Mouse (Mus musculus): Measurements from ENCODE around the gene Htra2. TPM values are rescaled to one million over a fixed set of nuclear protein-coding genes. Genes with fewer than 3 reads are reported as not detected.

The Htra2 gene
- 10 to 100 TPM; 41.6 to 88.1 TPM for polyA plus RNA-seq (2012; fragmentation: generic; extraction: Trizol)

GRCm38 (mm10) chr6:83054871-83055431 is at the start of gene Htra2:
Gene Htra2 (minus strand): TSS chr6:83055273.

GRCm38 (mm10) chr6:83101316-83101687 is 46.2 kb upstream of the Htra2 start, which contains the start of the genes Ccdc142 and Gm42688:
Gene Ccdc142 (plus strand): TSS chr6:83101601.
Gene Gm42688 (plus strand): TSS chr6:83101617.

GRCm38 (mm10) chr6:83086121-83087035 is 31.3 kb upstream of the Htra2 start, which contains the start of gene Lbx2:
Gene Lbx2 (plus strand): TSS chr6:83086367.

GRCm38 (mm10) chr6:83077630-83078323 is 22.7 kb upstream of the Htra2 start, which contains the start of gene Pcgf1:
Gene Pcgf1 (plus strand): TSS chr6:83077869.

GRCm38 (mm10) chr6:83070247-83070310 is 15.0 kb upstream of the Htra2 start, which contains the start of gene Tlx2:
Gene Tlx2 (minus strand): TSS chr6:83070293.

GRCm38 (mm10) chr6:83057790-83058189 is 2.7 kb upstream of the Htra2 start, which contains the start of gene Dqx1:
Gene Dqx1 (plus strand): TSS chr6:83057844.

GRCm38 (mm10) chr6:83054074-83054851 is 810 bp downstream of the Htra2 start, which contains the start of gene Aup1:
Gene Aup1 (plus strand): TSS chr6:83054521.

GRCm38 (mm10) chr6:83033249-83034185 is 21.6 kb downstream of the Htra2 start, which contains the start of the genes Dok1 and Loxl3:
Gene Dok1 (minus strand): TSS chr6:83033471.
Gene Loxl3 (plus strand): TSS chr6:83034173.

Other genes starting within 250 kb of the Htra2 start
- not detected for gene Sema4f, start 115.5 kb downstream of the Htra2 start, polyA plus RNA-seq (2012; fragmentation: generic; extraction: Trizol)
- gene M1ap, start 108.4 kb downstream of the Htra2 start, polyA plus RNA-seq (2012; fragmentation: generic; extraction: Trizol): 1 to 10 TPM; 1.2 to 8.0 TPM
- 10 to 100 TPM; 32.8 to 94.4 TPM for gene Dok1, start 21.8 kb downstream of the Htra2 start, polyA plus RNA-seq (2012; fragmentation: generic; extraction: Trizol)
- 10 to 100 TPM; 24.3 to 39.1 TPM for gene Loxl3, start 21.1 kb downstream of the Htra2 start, polyA plus RNA-seq (2012; fragmentation: generic; extraction: Trizol)
- gene Aup1, start 752 bp downstream of the Htra2 start, polyA plus RNA-seq (2012; fragmentation: generic; extraction: Trizol): 100 to 1,000 TPM; 171 to 221 TPM
- gene Dqx1, start 2.6 kb upstream of the Htra2 start, polyA plus RNA-seq (2012; fragmentation: generic; extraction: Trizol): under 1 TPM; 0.07 to 0.87 TPM
- under 1 TPM; 0.18 to 0.23 TPM for gene Tlx2, start 15.0 kb upstream of the Htra2 start, polyA plus RNA-seq (2012; fragmentation: generic; extraction: Trizol)
- gene Pcgf1, start 22.6 kb upstream of the Htra2 start, polyA plus RNA-seq (2012; fragmentation: generic; extraction: Trizol): 10 to 100 TPM; 10.3 to 29.5 TPM
- 1 to 10 TPM in 1 of 2 experiments, under 1 TPM in 1; 0.62 to 2.1 TPM for gene Lbx2, start 31.1 kb upstream of the Htra2 start, polyA plus RNA-seq (2012; fragmentation: generic; extraction: Trizol)
- 1 to 10 TPM in 1 of 2 experiments, under 1 TPM in 1; 0.27 to 2.7 TPM for gene Ccdc142, start 46.3 kb upstream of the Htra2 start, polyA plus RNA-seq (2012; fragmentation: generic; extraction: Trizol)
- 1 to 10 TPM in 1 of 2 experiments, under 1 TPM in 1; 0.48 to 2.7 TPM for gene Gm42688, start 46.3 kb upstream of the Htra2 start, polyA plus RNA-seq (2012; fragmentation: generic; extraction: Trizol)
- gene Mrpl53, start 53.8 kb upstream of the Htra2 start, polyA plus RNA-seq (2012; fragmentation: generic; extraction: Trizol): 10 to 100 TPM; 66.9 to 76.7 TPM
- 10 to 100 TPM; 16.6 to 26.2 TPM for gene Mogs, start 60.2 kb upstream of the Htra2 start, polyA plus RNA-seq (2012; fragmentation: generic; extraction: Trizol)
- gene Wbp1, start 66.3 kb upstream of the Htra2 start, polyA plus RNA-seq (2012; fragmentation: generic; extraction: Trizol): 100 to 1,000 TPM in 1 of 2 experiments, 10 to 100 TPM in 1; 83.4 to 162 TPM
- gene Ino80b, start 70.2 kb upstream of the Htra2 start, polyA plus RNA-seq (2012; fragmentation: generic; extraction: Trizol): 10 to 100 TPM; 44.3 to 55.0 TPM
- 10 to 100 TPM; 24.9 to 34.2 TPM for gene Rtkn, start 80.2 kb upstream of the Htra2 start, polyA plus RNA-seq (2012; fragmentation: generic; extraction: Trizol)
- 1 to 10 TPM; 6.6 to 10.0 TPM for gene Wdr54, start 101.1 kb upstream of the Htra2 start, polyA plus RNA-seq (2012; fragmentation: generic; extraction: Trizol)
- gene 1700003E16Rik, start 101.1 kb upstream of the Htra2 start, polyA plus RNA-seq (2012; fragmentation: generic; extraction: Trizol): 1 to 10 TPM; 2.0 to 4.9 TPM
- 100 to 1,000 TPM in 1 of 2 experiments, 10 to 100 TPM in 1; 46.5 to 121 TPM for gene Dctn1, start 110.6 kb upstream of the Htra2 start, polyA plus RNA-seq (2012; fragmentation: generic; extraction: Trizol)
- under 1 TPM in 1 of 2 experiments, not detected in 1; 0.02 TPM for gene Slc4a5, start 164.6 kb upstream of the Htra2 start, polyA plus RNA-seq (2012; fragmentation: generic; extraction: Trizol)

Data from C3H10T1/2 (cell line).